Mouse (Mus musculus) small intestine, adult 2 months (tissue): ENCODE data around the gene Map4k2.

Source experiments
- CTCF ChIP-seq: fragments of 200-500 bp; IDR thresholded peaks from 2 replicates; pipeline ENCODE4 v1.5.1; 2012; ENCODE audit warnings: low read depth, mild to moderate bottlenecking, control low read depth, inconsistent platforms, low read length, moderate library complexity, mixed read lengths; ENCODE audit not compliant: insufficient replicate concordance, insufficient read length; ENCODE audit errors: extremely low read depth
- POLR2A ChIP-seq: fragments of 200-500 bp; IDR thresholded peaks from 2 replicates; pipeline ENCODE4 v1.6.1; 2012; ENCODE audit warnings: low read depth, mild to moderate bottlenecking, control low read depth, inconsistent platforms, low read length, moderate library complexity

DNA sequence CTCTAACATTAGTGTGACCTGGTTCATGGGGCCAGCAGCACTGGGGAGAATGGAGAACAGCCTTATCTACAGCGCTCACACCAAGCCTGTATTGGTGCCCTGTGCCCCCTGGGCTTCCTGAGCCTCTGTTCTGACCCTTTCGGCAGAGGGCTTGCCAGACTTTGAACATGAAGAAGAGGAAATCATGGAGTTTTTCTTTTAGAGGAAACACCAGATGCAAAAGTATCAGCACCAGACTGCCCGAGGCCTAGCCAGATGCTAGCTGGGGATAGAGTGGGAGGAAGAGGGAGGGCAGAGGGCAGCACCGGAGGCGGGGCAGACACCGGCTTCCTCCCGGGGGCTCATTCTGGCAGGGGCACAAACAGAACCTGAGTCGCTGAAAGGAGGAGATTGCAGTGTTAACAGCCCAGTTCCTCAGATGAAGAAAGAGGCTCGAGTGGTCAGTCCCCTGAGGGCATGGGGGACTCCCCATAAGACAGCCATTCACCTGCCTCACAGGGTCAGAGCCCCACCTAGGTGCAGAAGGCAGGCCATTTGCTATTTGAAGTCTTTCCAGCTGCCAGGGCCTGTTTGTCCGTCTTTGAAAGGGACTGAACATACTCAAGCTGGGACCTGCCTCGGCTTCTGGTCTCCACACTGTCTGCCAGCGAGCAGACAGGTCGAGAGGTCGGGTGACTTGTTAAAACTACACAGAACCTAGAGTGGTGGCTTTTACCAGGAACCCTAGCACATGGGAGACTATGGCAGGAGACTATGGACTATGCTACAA, 8.5 kb downstream of the Map4k2 start:
- TF ChIP-seq CTCF (no peak), POLR2A (no peak)
